Mouse (Mus musculus): Measurements from ENCODE around the gene Esr2. TPM values are rescaled to one million over a fixed set of nuclear protein-coding genes. Genes with fewer than 3 reads are reported as not detected.
"Not testable (repeated sequence)": the region's sequence is repeated elsewhere in the genome, so short reads cannot be mapped to it uniquely, and the experiment has no call there.

The Esr2 gene
- polyA plus RNA-seq, 1 experiment from 2014 or later: 0.02 TPM

DNA sequence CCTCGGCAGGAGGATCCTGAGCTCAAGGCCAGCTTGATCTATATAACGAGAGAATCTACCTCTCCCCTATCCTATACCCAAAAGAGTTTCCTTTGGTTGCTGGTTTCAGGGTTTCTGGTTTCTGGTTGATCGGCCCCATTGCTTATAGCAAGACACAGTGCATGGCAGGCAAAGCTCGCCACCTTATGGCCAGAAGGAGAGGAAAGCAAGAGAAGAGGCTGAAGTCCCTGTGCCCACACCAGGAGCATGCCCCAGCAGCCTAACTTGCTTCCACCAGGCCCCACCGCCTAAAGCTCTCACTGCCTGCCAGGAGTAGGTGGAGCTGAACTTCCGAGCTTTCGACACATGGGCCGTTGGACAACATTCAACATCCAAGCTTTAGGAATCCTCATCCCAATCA lies 10.8 kb upstream of the Esr2 start:
- H3K9ac ChIP-seq: no peak overlapping the region
- H3K36me3 ChIP-seq (replicated peaks): no peaks in the 10 kb centered on the region
- H3K27me3 ChIP-seq: no peaks in the 10 kb centered on the region

DNA sequence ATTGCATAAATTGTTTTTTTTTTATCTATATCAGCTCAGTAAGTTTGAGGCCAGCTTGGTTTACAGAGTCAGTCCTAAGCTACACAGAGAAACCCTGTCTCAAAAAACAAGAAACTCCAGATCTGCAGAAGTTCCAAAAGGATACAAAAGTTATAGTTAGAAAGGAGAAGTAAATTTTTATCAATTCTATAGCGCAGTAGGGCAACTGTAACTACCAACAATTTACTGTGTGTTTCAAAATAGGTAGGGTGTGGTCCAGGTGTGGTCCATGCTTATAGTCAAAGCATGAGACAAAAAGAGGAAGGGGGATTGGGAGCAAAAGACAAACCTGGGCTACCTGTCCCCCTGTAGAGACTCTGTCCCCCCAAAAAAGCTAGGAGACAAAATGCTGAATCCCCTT lies 9.4 kb upstream of the Esr2 start:
- Histone ChIP-seq H3K27ac (replicated peaks) (no peak overlapping the region), H3K36me3 (replicated peaks) (no peaks in the 10 kb centered on the region), H3K4me2 (no peak overlapping the region), H3K27me3 (no peaks in the 10 kb centered on the region), H3K4me1 (replicated peaks) (no peaks in the 10 kb centered on the region), H3K4me3 (replicated peaks) (no peak overlapping the region), H3K9ac (no peak overlapping the region), H3K9me3 (replicated peaks) (no peaks in the 10 kb centered on the region)
- ATAC-seq (ENCODE audit: insufficient read depth): no peak
- WGBS (ENCODE audit: insufficient replicate concordance): 70% methylated on average over 1 of the region's 1 CpGs

More for the DNA sequence above, 10.8 kb upstream of the Esr2 start:
- H3K4me3 ChIP-seq (replicated peaks): no peak overlapping the region
- H3K9me3 ChIP-seq (replicated peaks): no peaks in the 10 kb centered on the region
- no peak for ATAC-seq (ENCODE audit: insufficient read depth)
- no peak overlapping the region for H3K27ac ChIP-seq (replicated peaks)
- H3K4me2 ChIP-seq: no peak overlapping the region
- 49% methylated on average over 8 of the region's 8 CpGs for WGBS (ENCODE audit: insufficient replicate concordance)
- no peaks in the 10 kb centered on the region for H3K4me1 ChIP-seq (replicated peaks)

DNA sequence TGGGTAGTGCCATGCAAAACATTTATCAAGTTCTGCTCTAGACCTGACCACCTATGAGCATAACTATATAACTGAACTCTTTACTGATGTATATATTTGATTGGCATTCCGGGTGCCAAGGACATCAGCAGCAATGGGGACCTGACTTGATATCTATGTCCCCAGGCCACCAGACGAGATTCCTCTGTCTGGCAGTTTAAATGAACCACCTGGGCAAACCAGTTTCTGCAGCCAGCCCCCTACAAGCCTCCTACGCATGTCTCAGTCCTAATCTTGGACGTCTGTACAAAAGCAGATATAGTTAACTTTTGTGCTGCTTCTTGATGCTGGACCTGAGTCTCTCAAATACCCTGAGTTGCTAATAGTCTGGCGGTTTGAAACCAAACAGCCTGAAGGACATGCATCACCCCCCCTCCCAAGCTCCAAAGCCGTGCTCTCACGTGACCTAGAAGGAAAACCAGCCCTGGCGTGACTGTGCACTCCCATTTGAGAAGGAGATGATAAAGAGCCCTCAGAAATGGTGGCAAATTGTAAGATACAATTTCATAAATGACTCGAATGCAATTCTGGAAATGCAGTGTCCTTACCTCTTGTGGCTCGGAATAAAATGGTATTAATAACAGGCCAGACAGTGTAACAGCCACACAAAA lies 8.2 kb upstream of the Esr2 start:
- Histone ChIP-seq H3K4me2 (no peak overlapping the region), H3K9ac (no peak overlapping the region), H3K27me3 (no peaks in the 10 kb centered on the region), H3K4me1 (replicated peaks) (no peaks in the 10 kb centered on the region), H3K27ac (replicated peaks) (no peak overlapping the region), H3K4me3 (replicated peaks) (no peak overlapping the region), H3K36me3 (replicated peaks) (no peaks in the 10 kb centered on the region), H3K9me3 (replicated peaks) (no peaks in the 10 kb centered on the region)
- no peak for ATAC-seq (ENCODE audit: insufficient read depth)
- WGBS (ENCODE audit: insufficient replicate concordance): 49% methylated on average over 10 of the region's 10 CpGs

DNA sequence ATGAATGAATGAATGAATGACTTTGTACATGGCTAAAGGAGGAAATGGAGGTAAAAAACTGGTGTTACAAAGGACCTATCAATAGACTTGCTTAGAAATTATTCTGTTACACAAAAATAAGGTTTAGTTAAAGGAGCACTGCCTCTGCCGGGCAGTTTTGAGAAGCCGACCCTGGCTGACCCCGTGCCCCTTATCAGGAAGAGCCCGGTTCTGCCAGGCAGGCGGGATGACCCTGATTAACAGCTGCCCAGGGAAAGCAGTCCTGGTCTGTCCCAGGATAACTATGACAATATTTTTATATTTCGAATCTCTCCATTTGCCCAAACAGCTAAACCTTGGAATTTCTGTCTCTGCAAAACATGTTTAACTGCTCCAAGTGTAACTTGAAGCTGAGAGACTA lies 7.2 kb upstream of the Esr2 start:
- H3K9me3 ChIP-seq (replicated peaks): no peaks in the 10 kb centered on the region
- no peak overlapping the region for H3K4me3 ChIP-seq (replicated peaks)
- H3K9ac ChIP-seq: no peak overlapping the region
- no peaks in the 10 kb centered on the region for H3K4me1 ChIP-seq (replicated peaks)
- WGBS (ENCODE audit: insufficient replicate concordance): 57% methylated on average over 6 of the region's 6 CpGs
- no peaks in the 10 kb centered on the region for H3K36me3 ChIP-seq (replicated peaks)
- no peak overlapping the region for H3K4me2 ChIP-seq
- no peak overlapping the region for H3K27ac ChIP-seq (replicated peaks)
- ATAC-seq (ENCODE audit: insufficient read depth): no peak
- H3K27me3 ChIP-seq: no peaks in the 10 kb centered on the region

DNA sequence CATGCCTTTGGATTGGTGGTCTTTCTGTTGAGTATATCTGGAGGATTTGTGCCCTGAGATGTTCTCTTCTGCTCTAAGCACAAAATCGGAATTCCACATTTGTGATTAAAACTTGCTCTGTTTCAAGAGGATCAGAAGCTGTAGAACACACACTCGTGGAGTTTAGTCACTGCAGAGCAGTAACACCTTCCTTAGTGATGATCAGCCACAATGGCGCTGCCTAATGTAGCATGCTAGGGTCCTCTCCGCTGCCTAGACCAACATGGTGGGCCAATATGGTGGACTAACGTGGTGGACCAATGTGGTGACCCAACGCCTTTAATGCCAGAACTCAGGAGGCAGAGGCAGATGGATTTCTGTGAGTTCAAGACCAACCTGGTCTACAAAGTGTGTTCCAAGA lies 5.8 kb upstream of the Esr2 start:
- no peak for ATAC-seq (ENCODE audit: insufficient read depth)
- Histone ChIP-seq H3K4me3 (replicated peaks) (no peak overlapping the region), H3K9me3 (replicated peaks) (no peaks in the 10 kb centered on the region), H3K4me2 (no peak overlapping the region), H3K27me3 (peaks cover 12% of the 10 kb centered on the region), H3K36me3 (replicated peaks) (no peaks in the 10 kb centered on the region), H3K9ac (no peak overlapping the region), H3K27ac (replicated peaks) (no peak overlapping the region), H3K4me1 (replicated peaks) (no peaks in the 10 kb centered on the region)
- WGBS (ENCODE audit: insufficient replicate concordance): 67% methylated on average over 6 of the region's 6 CpGs

DNA sequence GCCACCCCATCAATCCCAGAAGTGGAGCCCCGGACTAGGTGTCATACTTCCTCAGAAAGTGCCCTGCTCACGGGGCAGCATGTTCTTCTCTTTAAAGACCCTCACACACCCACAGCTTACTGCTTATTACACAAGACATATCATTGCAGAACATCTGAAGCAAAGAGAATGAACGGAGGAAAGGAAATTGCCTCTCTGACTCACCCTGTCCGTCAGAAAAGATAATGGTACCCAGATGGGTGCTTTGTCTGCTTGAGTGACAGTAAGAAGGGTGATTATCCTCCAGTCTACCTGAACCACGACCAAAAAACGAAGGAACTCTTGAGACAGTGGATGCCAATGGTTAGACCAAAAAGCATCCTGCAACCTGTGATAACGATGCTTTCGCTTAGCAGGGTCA lies 4.4 kb upstream of the Esr2 start:
- no peak for ATAC-seq (ENCODE audit: insufficient read depth)

DNA sequence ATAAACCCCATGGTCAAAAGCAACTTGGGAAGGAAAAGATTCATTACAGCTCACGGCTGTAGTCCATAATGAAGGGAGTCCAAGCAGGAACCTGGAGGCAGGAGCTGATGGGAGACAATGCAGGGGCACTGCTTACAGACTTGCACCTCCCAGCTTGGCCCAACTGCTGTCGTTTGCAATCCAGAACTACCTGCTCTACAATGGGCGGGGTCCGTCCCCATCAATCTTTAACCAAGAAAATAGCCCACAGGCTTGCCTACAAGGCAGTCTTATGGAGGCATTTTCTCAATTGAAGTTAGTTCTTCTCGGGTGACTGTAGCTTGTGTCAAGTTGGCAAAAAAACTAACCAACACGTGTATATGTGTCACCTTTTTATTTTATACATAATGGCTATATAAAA lies 3.4 kb upstream of the Esr2 start:
- WGBS (ENCODE audit: insufficient replicate concordance): 60% methylated on average over 6 of the region's 6 CpGs
- Histone ChIP-seq H3K9me3 (replicated peaks) (no peaks in the 10 kb centered on the region), H3K4me1 (replicated peaks) (peaks cover 9% of the 10 kb centered on the region), H3K4me2 (no peak overlapping the region), H3K9ac (no peak overlapping the region), H3K27me3 (peaks cover 36% of the 10 kb centered on the region), H3K27ac (replicated peaks) (no peak overlapping the region), H3K36me3 (replicated peaks) (no peaks in the 10 kb centered on the region), H3K4me3 (replicated peaks) (no peak overlapping the region)
- no peak for ATAC-seq (ENCODE audit: insufficient read depth)

More for the DNA sequence above, 4.4 kb upstream of the Esr2 start:
- WGBS (ENCODE audit: insufficient replicate concordance): 26% methylated on average over 8 of the region's 8 CpGs
- Histone ChIP-seq H3K4me2 (no peak overlapping the region), H3K4me1 (replicated peaks) (peaks cover 9% of the 10 kb centered on the region), H3K9me3 (replicated peaks) (no peaks in the 10 kb centered on the region), H3K4me3 (replicated peaks) (no peak overlapping the region), H3K27me3 (peaks cover 26% of the 10 kb centered on the region), H3K27ac (replicated peaks) (no peak overlapping the region), H3K36me3 (replicated peaks) (no peaks in the 10 kb centered on the region), H3K9ac (no peak overlapping the region)

DNA sequence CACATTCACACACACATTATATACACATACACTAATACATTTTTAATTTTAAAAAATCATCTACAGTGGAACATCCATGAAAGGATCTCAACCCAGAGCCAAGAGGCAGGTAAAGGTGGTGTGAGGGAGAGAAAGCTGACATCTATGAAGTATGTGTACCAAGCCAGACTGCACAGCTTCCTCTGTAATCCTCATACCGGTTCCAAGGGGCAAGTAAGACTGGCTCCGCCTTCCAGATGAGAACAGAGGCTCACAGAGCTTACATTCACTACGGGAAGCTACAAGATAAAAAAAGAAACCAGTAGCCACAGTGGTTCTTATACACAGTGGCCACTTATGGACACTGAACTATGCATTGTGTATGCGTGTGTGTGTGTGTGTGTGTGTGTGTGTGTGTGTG lies 2.5 kb upstream of the Esr2 start:
- H3K27ac ChIP-seq (replicated peaks): no peak overlapping the region
- H3K4me1 ChIP-seq (replicated peaks): peaks cover 9% of the 10 kb centered on the region
- no peaks in the 10 kb centered on the region for H3K9me3 ChIP-seq (replicated peaks)
- peaks cover 41% of the 10 kb centered on the region for H3K27me3 ChIP-seq
- H3K4me2 ChIP-seq: no peak overlapping the region
- H3K9ac ChIP-seq: no peak overlapping the region
- no peaks in the 10 kb centered on the region for H3K36me3 ChIP-seq (replicated peaks)
- no peak overlapping the region for H3K4me3 ChIP-seq (replicated peaks)
- ATAC-seq (ENCODE audit: insufficient read depth): no peak
- 43% methylated on average over 4 of the region's 4 CpGs for WGBS (ENCODE audit: insufficient replicate concordance)

DNA sequence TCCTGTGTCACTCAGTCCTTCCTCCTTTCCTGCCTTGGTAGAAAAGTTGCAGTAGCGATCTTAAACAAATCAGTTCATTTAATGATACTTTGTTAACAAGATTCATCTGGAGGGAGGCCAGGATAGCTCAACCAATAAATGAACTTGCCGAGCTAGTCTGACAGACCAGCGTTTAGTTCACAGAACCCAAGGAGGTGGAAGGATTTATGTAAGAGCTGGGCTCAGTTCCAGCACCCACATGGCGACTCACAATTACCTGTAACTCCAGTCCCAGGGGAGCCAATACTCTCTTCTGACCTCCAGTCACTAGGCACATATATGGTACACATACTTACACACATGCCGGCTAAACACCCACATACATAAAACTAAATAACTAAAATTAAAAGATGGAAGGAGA lies 2.0 kb upstream of the Esr2 start:
- Histone ChIP-seq H3K27me3 (peaks cover 46% of the 10 kb centered on the region), H3K9me3 (replicated peaks) (no peaks in the 10 kb centered on the region), H3K9ac (no peak overlapping the region), H3K4me1 (replicated peaks) (peaks cover 9% of the 10 kb centered on the region), H3K27ac (replicated peaks) (no peak overlapping the region), H3K36me3 (replicated peaks) (no peaks in the 10 kb centered on the region), H3K4me3 (replicated peaks) (no peak overlapping the region), H3K4me2 (no peak overlapping the region)
- ATAC-seq (ENCODE audit: insufficient read depth): no peak
- WGBS (ENCODE audit: insufficient replicate concordance): 65% methylated on average over 5 of the region's 5 CpGs

DNA sequence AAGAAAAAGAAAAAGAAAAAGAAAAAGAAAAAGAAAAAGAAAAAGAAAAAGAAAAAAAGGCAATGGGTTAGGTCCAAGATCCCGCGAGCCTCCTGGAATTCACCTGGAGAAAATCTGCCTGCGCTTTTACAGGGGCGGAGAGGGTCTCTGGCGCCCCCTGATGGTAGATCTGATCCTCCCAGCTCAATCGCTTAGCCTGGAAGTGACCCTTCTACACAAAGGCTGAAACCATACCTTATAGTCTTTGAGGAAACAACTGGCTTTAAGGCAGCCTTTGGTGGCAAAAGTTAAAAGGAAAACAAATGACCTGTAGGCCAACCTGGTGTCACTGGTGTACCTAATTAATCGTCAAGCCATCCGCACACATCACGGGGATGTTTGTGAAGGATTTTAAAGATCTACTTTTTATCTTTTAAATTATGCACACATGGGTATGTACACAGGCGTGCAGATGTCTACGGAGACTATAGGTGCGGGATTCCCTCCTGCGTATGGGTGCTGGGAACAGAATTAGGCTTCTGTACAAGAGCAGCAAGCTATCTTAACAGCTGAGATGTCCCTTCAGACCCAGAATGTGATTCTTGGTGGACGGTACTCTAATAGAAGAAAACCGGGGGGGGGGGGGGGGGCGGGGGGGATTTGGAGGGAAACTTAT lies 932 bp upstream of the Esr2 start:
- WGBS (ENCODE audit: insufficient replicate concordance): 30% methylated on average over 16 of the region's 16 CpGs
- no peaks in the 10 kb centered on the region for H3K36me3 ChIP-seq (replicated peaks)
- peak overlapping the region; percentile 66 for H3K4me2 ChIP-seq
- peak overlapping the region; percentile 34; the same call in 1 of the 2 replicates for H3K4me3 ChIP-seq (replicated peaks)
- H3K27ac ChIP-seq (replicated peaks): no peak overlapping the region
- H3K9ac ChIP-seq: no peak overlapping the region
- peaks cover 47% of the 10 kb centered on the region for H3K27me3 ChIP-seq
- H3K4me1 ChIP-seq (replicated peaks): peaks cover 9% of the 10 kb centered on the region
- H3K9me3 ChIP-seq (replicated peaks): no peaks in the 10 kb centered on the region
- no peak for ATAC-seq (ENCODE audit: insufficient read depth)

DNA sequence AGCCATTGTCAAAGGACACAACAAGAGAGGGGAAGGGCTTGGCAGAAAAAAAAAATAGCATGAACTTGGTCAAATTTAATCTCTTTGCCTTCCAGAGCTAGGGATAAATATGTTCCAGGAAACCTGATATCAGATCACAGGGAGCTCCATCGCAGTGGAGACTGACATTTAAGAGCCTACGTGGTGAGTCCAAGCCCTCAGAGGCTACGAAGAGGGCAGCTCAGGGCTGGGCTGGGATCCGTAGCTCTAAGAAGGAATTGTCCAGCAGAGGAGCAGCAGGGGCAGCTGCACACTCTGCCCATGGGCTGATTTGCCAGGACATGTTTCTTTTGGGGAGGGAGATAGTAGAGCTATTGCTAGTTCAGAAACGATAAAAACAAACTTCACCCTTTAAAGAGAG lies 11.4 kb downstream of the Esr2 start:
- Histone ChIP-seq H3K4me2 (no peak overlapping the region), H3K36me3 (replicated peaks) (no peaks in the 10 kb centered on the region), H3K4me3 (replicated peaks) (no peak overlapping the region), H3K9me3 (replicated peaks) (no peaks in the 10 kb centered on the region), H3K27me3 (no peaks in the 10 kb centered on the region), H3K9ac (no peak overlapping the region), H3K4me1 (replicated peaks) (no peaks in the 10 kb centered on the region), H3K27ac (replicated peaks) (no peak overlapping the region)
- 55% methylated on average over 5 of the region's 5 CpGs for WGBS (ENCODE audit: insufficient replicate concordance)
- ATAC-seq (ENCODE audit: insufficient read depth): no peak

DNA sequence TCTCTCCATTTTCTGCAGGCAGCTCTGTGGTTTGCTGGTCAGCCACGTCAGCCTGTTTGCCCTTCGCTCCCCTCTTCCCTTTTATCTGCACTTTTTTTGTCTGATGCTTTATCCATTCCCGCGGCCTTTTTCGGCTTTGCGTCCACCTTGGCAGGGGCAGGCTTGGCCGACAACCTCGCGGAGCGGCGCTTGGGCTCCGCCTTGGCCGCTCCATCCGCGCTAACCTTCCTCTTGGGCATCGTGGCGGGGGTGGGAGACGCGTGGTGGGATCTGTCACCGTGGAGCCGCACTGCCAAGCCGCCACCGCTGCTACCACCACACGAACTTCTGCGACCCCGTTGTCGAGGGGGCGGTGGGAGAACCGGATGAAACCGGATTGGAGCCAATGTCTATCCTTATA lies 24.7 kb downstream of the Esr2 start:
- Histone ChIP-seq H3K4me3 (replicated peaks) (peak overlapping the region; percentile 20; the same call in 1 of the 2 replicates), H3K4me2 (peak overlapping the region; percentile 39; the same call in 1 of the 2 replicates), H3K27me3 (peaks cover 18% of the 10 kb centered on the region)
- WGBS (ENCODE audit: insufficient replicate concordance): 13% methylated on average over 30 of the region's 30 CpGs
- H3K27ac ChIP-seq (replicated peaks); H3K9me3 ChIP-seq (replicated peaks); ATAC-seq (ENCODE audit: insufficient read depth); H3K9ac ChIP-seq; H3K4me1 ChIP-seq (replicated peaks); H3K36me3 ChIP-seq (replicated peaks): not testable (repeated sequence)
